20 mouse cellular contexts compared by ENCODE assay signal in genomic region chr1:172302851-172303250, GRCm38 (mm10). TPM values are rescaled to one million over a fixed set of nuclear protein-coding genes. Genes with fewer than 3 reads are reported as not detected.
DNase-seq lines count a peak whose midpoint lies in the region; ATAC-seq lines count a peak whose summit lies in the region.
"Had no signal": no experiment of that assay in that cellular context is flagged by ENCODE, and none has a peak within 500 bp of the region (broad histone marks: within the 10 kb centered on the region; RNA-seq: fewer than 3 reads in every experiment).

No protein-coding gene starts in this region.

- no peak for DNase-seq in heart, embryonic 10.5 days (ENCODE audit: low spot score)
- DNase-seq in heart, postnatal 4 days = no peak
- peak; percentile 63 for DNase-seq in midbrain, embryonic 10.5 days (ENCODE audit: low spot score)
- no peak for DNase-seq in midbrain, embryonic 14.5 days
- peak; percentile 71 for DNase-seq in embryo, embryonic 10.5 days (ENCODE audit: low spot score)
- no peak for DNase-seq in kidney, adult 11 months
- DNase-seq in adrenal gland, adult 8-10 months = no peak
- DNase-seq: adrenal gland, postnatal 10 days; cerebellum, adult 9-11 months; forebrain, postnatal 0 days; gastrocnemius, postnatal 10 days; kidney, adult 8-10 months; left cerebral cortex, postnatal 4 days; lung, adult 2 months; thymus, postnatal 36 days had no signal

- H3K9me3 ChIP-seq in heart, embryonic 10.5 days = no peaks in the 10 kb centered on the region
- H3K9me3 ChIP-seq in midbrain, embryonic 10.5 days (replicated peaks) = no peaks in the 10 kb centered on the region
- H3K9me3 ChIP-seq in midbrain, embryonic 14.5 days (ENCODE audit: control insufficient read depth, low read length) = no peaks in the 10 kb centered on the region
- H3K9me3 ChIP-seq in limb, embryonic 12.5 days = no peaks in the 10 kb centered on the region
- H3K9me3 ChIP-seq: heart, embryonic 12.5 days; hindbrain, embryonic 15.5 days had no signal

- no peaks in the 10 kb centered on the region for H3K27me3 ChIP-seq in heart, embryonic 10.5 days (ENCODE audit: insufficient read depth, poor library complexity, severe bottlenecking)
- peaks cover 48% of the 10 kb centered on the region for H3K27me3 ChIP-seq in midbrain, embryonic 10.5 days (ENCODE audit: low read depth, poor library complexity, severe bottlenecking)
- no peaks in the 10 kb centered on the region for H3K27me3 ChIP-seq in midbrain, embryonic 14.5 days (ENCODE audit: control insufficient read depth, insufficient read depth, low read length)
- H3K27me3 ChIP-seq in limb, embryonic 12.5 days = no peaks in the 10 kb centered on the region
- H3K27me3 ChIP-seq: heart, embryonic 12.5 days; hindbrain, embryonic 15.5 days had no signal

- ATAC-seq in midbrain, embryonic 14.5 days (ENCODE audit: low FRiP score, low TSS enrichment) = no peak
- ATAC-seq in limb, embryonic 12.5 days (ENCODE audit: insufficient number of reproducible peaks, insufficient read depth, low FRiP score, low TSS enrichment, low read depth) = no peak
- ATAC-seq: forebrain, postnatal 0 days had no signal

- H3K4me3 ChIP-seq in heart, embryonic 10.5 days = no peak overlapping the region
- H3K4me3 ChIP-seq in midbrain, embryonic 10.5 days = peak overlapping the region; percentile 0; the same call in 1 of the 2 replicates
- H3K4me3 ChIP-seq in midbrain, embryonic 14.5 days (replicated peaks; ENCODE audit: low read depth, low read length) = no peak overlapping the region
- H3K4me3 ChIP-seq in limb, embryonic 12.5 days (replicated peaks) = no peak overlapping the region
- H3K4me3 ChIP-seq: heart, embryonic 12.5 days; hindbrain, embryonic 15.5 days had no signal

- peaks cover 77% of the 10 kb centered on the region for H3K4me1 ChIP-seq in heart, embryonic 10.5 days
- H3K4me1 ChIP-seq in midbrain, embryonic 10.5 days = peaks cover 56% of the 10 kb centered on the region
- peaks cover 12% of the 10 kb centered on the region; the same call in 1 of the 2 replicates for H3K4me1 ChIP-seq in midbrain, embryonic 14.5 days (ENCODE audit: control insufficient read depth, insufficient read depth, low read length)
- peaks cover 63% of the 10 kb centered on the region for H3K4me1 ChIP-seq in limb, embryonic 12.5 days (replicated peaks)

- H3K27ac ChIP-seq in heart, embryonic 10.5 days = peak overlapping the region; percentile 60
- H3K27ac ChIP-seq in midbrain, embryonic 10.5 days (replicated peaks) = peak overlapping the region; percentile 61; the same call in 1 of the 2 replicates
- H3K27ac ChIP-seq in midbrain, embryonic 14.5 days (replicated peaks; ENCODE audit: low read depth, low read length) = no peak overlapping the region
- peak overlapping the region; percentile 51; the same call in 1 of the 2 replicates for H3K27ac ChIP-seq in limb, embryonic 12.5 days
- H3K27ac ChIP-seq: macrophage had no signal

- H3K9ac ChIP-seq in midbrain, embryonic 14.5 days (replicated peaks; ENCODE audit: low read length) = no peak overlapping the region
- H3K9ac ChIP-seq in limb, embryonic 12.5 days (replicated peaks) = no peak overlapping the region
- H3K9ac ChIP-seq: forebrain, postnatal 0 days; heart, embryonic 12.5 days; hindbrain, embryonic 15.5 days had no signal

- H3K36me3 ChIP-seq in heart, embryonic 10.5 days = no peaks in the 10 kb centered on the region
- H3K36me3 ChIP-seq in midbrain, embryonic 10.5 days = no peaks in the 10 kb centered on the region
- no peaks in the 10 kb centered on the region for H3K36me3 ChIP-seq in midbrain, embryonic 14.5 days (ENCODE audit: control insufficient read depth, insufficient read depth, low read length)
- no peaks in the 10 kb centered on the region for H3K36me3 ChIP-seq in limb, embryonic 12.5 days
- H3K36me3 ChIP-seq: heart, embryonic 12.5 days; hindbrain, embryonic 15.5 days had no signal

- 22% methylated on average over 6 of the region's 6 CpGs for WGBS in heart, embryonic 10.5 days
- WGBS in midbrain, embryonic 10.5 days = 14% methylated on average over 6 of the region's 6 CpGs
- 10% methylated on average over 6 of the region's 6 CpGs for WGBS in midbrain, embryonic 14.5 days
- WGBS in limb, embryonic 12.5 days = 9% methylated on average over 6 of the region's 6 CpGs

- H3K4me2 ChIP-seq in midbrain, embryonic 14.5 days (ENCODE audit: low read length) = no peak overlapping the region
- no peak overlapping the region for H3K4me2 ChIP-seq in limb, embryonic 12.5 days
- H3K4me2 ChIP-seq: heart, embryonic 12.5 days; hindbrain, embryonic 15.5 days had no signal

RNA-seq across cellular contexts. Expression of gene Atp1a2, which starts 5.0 kb away (rescaled TPM):
- 8.7 and 22.5 TPM in 2 replicates for polyA plus RNA-seq in heart, embryonic 10.5 days (2016; fragmentation: Nextera tagmentation; extraction: Ambion mirVana)
- total RNA-seq in heart, postnatal 4 days (2021) = 10 to 100 TPM; 81.9 to 82.8 TPM
- 3.0 and 4.3 TPM in 2 replicates for polyA plus RNA-seq in midbrain, embryonic 10.5 days (2016; fragmentation: Nextera tagmentation; extraction: Ambion mirVana)
- polyA plus RNA-seq in midbrain, embryonic 14.5 days (2014; fragmentation: Nextera tagmentation; extraction: Ambion mirVana) = 18.2 and 19.4 TPM in 2 replicates
- 5.1 and 5.4 TPM in 2 replicates for polyA plus RNA-seq in limb, embryonic 12.5 days (2016; fragmentation: Nextera tagmentation; extraction: Ambion mirVana)
- 100 to 1,000 TPM in 1 of 4 experiments, 10 to 100 TPM in 3; 34.9 to 107 (median 92.5) TPM for total RNA-seq in adrenal gland, adult 8-10 months (2022)
- polyA plus RNA-seq: macrophage had no signal

RNA-seq across cellular contexts. Expression of gene Kcnj9, which starts 26.3 kb away (rescaled TPM):
- polyA plus RNA-seq in heart, embryonic 10.5 days (2016; fragmentation: Nextera tagmentation; extraction: Ambion mirVana) = not detected in 2 replicates
- total RNA-seq in heart, postnatal 4 days (2021) = not detected
- 0.23 and 0.61 TPM in 2 replicates for polyA plus RNA-seq in midbrain, embryonic 10.5 days (2016; fragmentation: Nextera tagmentation; extraction: Ambion mirVana)
- polyA plus RNA-seq in midbrain, embryonic 14.5 days (2014; fragmentation: Nextera tagmentation; extraction: Ambion mirVana) = 3.0 and 3.9 TPM in 2 replicates
- not detected in 2 replicates for polyA plus RNA-seq in limb, embryonic 12.5 days (2016; fragmentation: Nextera tagmentation; extraction: Ambion mirVana)
- under 1 TPM; 0.10 to 0.95 (median 0.48) TPM for total RNA-seq in adrenal gland, adult 8-10 months (2022)
- polyA plus RNA-seq: heart, embryonic 12.5 days; lung, adult 2 months; stomach, embryonic 14.5 days had no signal

RNA-seq across cellular contexts. Expression of gene Kcnj10, which starts 38.2 kb away (rescaled TPM):
- polyA plus RNA-seq in heart, embryonic 10.5 days (2016; fragmentation: Nextera tagmentation; extraction: Ambion mirVana) = 0.09 TPM in 1 of 2 replicates, not detected in the other
- total RNA-seq in heart, postnatal 4 days (2021) = under 1 TPM; 0.11 to 0.14 TPM
- 0.46 and 0.75 TPM in 2 replicates for polyA plus RNA-seq in midbrain, embryonic 10.5 days (2016; fragmentation: Nextera tagmentation; extraction: Ambion mirVana)
- 1.5 TPM in 2 replicates for polyA plus RNA-seq in midbrain, embryonic 14.5 days (2014; fragmentation: Nextera tagmentation; extraction: Ambion mirVana)
- 0.04 and 0.05 TPM in 2 replicates for polyA plus RNA-seq in limb, embryonic 12.5 days (2016; fragmentation: Nextera tagmentation; extraction: Ambion mirVana)
- total RNA-seq in adrenal gland, adult 8-10 months (2022) = 1 to 10 TPM; 1.0 to 2.6 (median 1.7) TPM
- polyA plus RNA-seq: heart, embryonic 12.5 days had no signal

RNA-seq across cellular contexts. Expression of gene Igsf8, which starts 41.4 kb away (rescaled TPM):
- polyA plus RNA-seq in heart, embryonic 10.5 days (2016; fragmentation: Nextera tagmentation; extraction: Ambion mirVana) = 30.1 and 33.2 TPM in 2 replicates
- total RNA-seq in heart, postnatal 4 days (2021) = 10 to 100 TPM; 19.1 to 20.1 TPM
- 50.2 and 62.4 TPM in 2 replicates for polyA plus RNA-seq in midbrain, embryonic 10.5 days (2016; fragmentation: Nextera tagmentation; extraction: Ambion mirVana)
- 55.6 and 61.0 TPM in 2 replicates for polyA plus RNA-seq in midbrain, embryonic 14.5 days (2014; fragmentation: Nextera tagmentation; extraction: Ambion mirVana)
- 44.1 and 45.9 TPM in 2 replicates for polyA plus RNA-seq in limb, embryonic 12.5 days (2016; fragmentation: Nextera tagmentation; extraction: Ambion mirVana)
- 10 to 100 TPM; 32.7 to 37.0 (median 35.8) TPM for total RNA-seq in adrenal gland, adult 8-10 months (2022)

RNA-seq across cellular contexts. Expression of gene Atp1a4, which starts 44.6 kb away (rescaled TPM):
- 0.09 and 0.12 TPM in 2 replicates for polyA plus RNA-seq in heart, embryonic 10.5 days (2016; fragmentation: Nextera tagmentation; extraction: Ambion mirVana)
- total RNA-seq in heart, postnatal 4 days (2021) = under 1 TPM in 1 of 2 experiments, not detected in 1; 0.11 TPM
- not detected in 2 replicates for polyA plus RNA-seq in midbrain, embryonic 10.5 days (2016; fragmentation: Nextera tagmentation; extraction: Ambion mirVana)
- polyA plus RNA-seq in midbrain, embryonic 14.5 days (2014; fragmentation: Nextera tagmentation; extraction: Ambion mirVana) = not detected in 2 replicates
- polyA plus RNA-seq in limb, embryonic 12.5 days (2016; fragmentation: Nextera tagmentation; extraction: Ambion mirVana) = not detected in 2 replicates
- total RNA-seq in adrenal gland, adult 8-10 months (2022) = 1 to 10 TPM in 2 of 4 experiments, under 1 TPM in 2; 0.12 to 1.1 (median 0.76) TPM
- total RNA-seq: forebrain, postnatal 0 days had no signal
- polyA plus RNA-seq: forebrain, postnatal 0 days; macrophage; stomach, embryonic 14.5 days had no signal

Comparison
In these comparisons a context has a peak if more than half of its experiments do, and no peak if none do; other contexts are left out.
1. DNase-seq: peak in midbrain, embryonic 10.5 days (single experiment) and embryo, embryonic 10.5 days (single experiment); none in heart, embryonic 10.5 days (single experiment), heart, postnatal 4 days (single experiment), midbrain, embryonic 14.5 days (single experiment), kidney, adult 11 months (single experiment) and adrenal gland, adult 8-10 months (single experiment).